Mouse (Mus musculus) liver, embryonic 13.5 days (tissue): ENCODE data around the gene Mfap4. TPM values are rescaled to one million over a fixed set of nuclear protein-coding genes. Genes with fewer than 3 reads are reported as not detected.

ENCODE experiments used
- ATAC-seq: fragments of 200-750 bp; cut with Nextera tagmentation; 2 replicates; pipeline ENCODE4 v1.8.0; 2017; ENCODE audit warnings: low read depth, mild to moderate bottlenecking, moderate number of reproducible peaks, moderate library complexity
- DNase-seq: peaks from one replicate; pipeline ENCODE4 v3.0.0; 2022
- H3K27ac ChIP-seq: fragments of 300-500 bp; sonication (generic); 2 replicates; pipeline ENCODE4 v1.5.1; 2015; ENCODE audit warnings: moderate library complexity, mild to moderate bottlenecking, inconsistent platforms
- H3K27me3 ChIP-seq: fragments of 300-500 bp; sonication (generic); 2 replicates; pipeline ENCODE4 v1.6.1; 2015; ENCODE audit warnings: mild to moderate bottlenecking, inconsistent platforms
- H3K36me3 ChIP-seq: fragments of 300-500 bp; sonication (generic); 2 replicates; pipeline ENCODE4 v1.6.1; 2015; ENCODE audit warnings: mild to moderate bottlenecking, inconsistent platforms
- H3K4me1 ChIP-seq: fragments of 300-500 bp; sonication (generic); replicated peaks from 2 replicates; pipeline ENCODE4 v1.6.1; 2015; ENCODE audit warnings: inconsistent platforms
- H3K4me2 ChIP-seq: fragments of 300-500 bp; sonication (generic); 2 replicates; pipeline ENCODE4 v1.6.1; 2015; ENCODE audit warnings: inconsistent platforms, mild to moderate bottlenecking, moderate library complexity
- H3K4me3 ChIP-seq: fragments of 300-500 bp; sonication (generic); replicated peaks from 2 replicates; pipeline ENCODE4 v1.5.1; 2015; ENCODE audit warnings: mild to moderate bottlenecking, inconsistent platforms
- H3K9ac ChIP-seq: fragments of 300-500 bp; sonication (generic); 2 replicates; pipeline ENCODE4 v1.6.1; 2015; ENCODE audit warnings: mild to moderate bottlenecking, inconsistent platforms
- H3K9me3 ChIP-seq: fragments of 300-500 bp; sonication (generic); replicated peaks from 2 replicates; pipeline ENCODE4 v1.6.1; 2016; ENCODE audit warnings: inconsistent platforms
- WGBS: fragments of 180-500 bp; shearing (Covaris S2); methylation state at CpG from one replicate; pipeline ENCODE4 v1.1.7; 2015; ENCODE audit not compliant: insufficient replicate concordance; 5-methylcytosine and 5-hydroxymethylcytosine counted together
- polyA plus RNA-seq: library from polyadenylated mRNA; unstranded; fragments of >200 nt; fragmentation: Nextera tagmentation; extraction: Ambion mirVana; gene quantifications from 2 replicates; pipeline ENCODE4 v1.2.1, GENCODE M21; 2015

Mfap4 gene
- polyA plus RNA-seq, 1 experiment from 2014 or later = 8.4 TPM

DNA sequence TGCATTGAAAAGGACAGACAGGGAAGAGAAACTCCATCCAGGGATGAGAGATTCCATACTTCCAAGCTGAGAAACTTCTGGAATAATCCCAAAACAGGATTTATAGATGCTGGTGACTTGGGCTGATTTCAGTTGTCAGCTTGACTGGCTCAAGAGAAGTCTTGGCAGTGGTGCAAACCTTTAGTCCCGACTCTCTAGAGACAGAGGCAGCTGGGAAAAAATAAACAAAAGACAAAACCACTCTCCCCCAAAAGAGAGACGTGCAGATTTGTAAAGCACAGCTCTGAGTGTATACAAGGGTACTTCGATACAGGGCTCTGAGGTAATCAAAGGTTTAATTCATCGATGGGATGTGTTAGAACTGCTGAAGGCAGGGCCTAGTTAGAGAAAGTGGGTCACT is 19.8 kb upstream of the Mfap4 start:
- Histone ChIP-seq H3K4me2 (no peak overlapping the region), H3K27me3 (no peaks in the 10 kb centered on the region), H3K9me3 (no peaks in the 10 kb centered on the region), H3K36me3 (no peaks in the 10 kb centered on the region), H3K4me1 (no peaks in the 10 kb centered on the region), H3K4me3 (no peak overlapping the region), H3K27ac (no peak overlapping the region), H3K9ac (no peak overlapping the region)
- no peak for ATAC-seq
- no peak for DNase-seq
- 52% methylated on average over 4 of the region's 4 CpGs for WGBS

DNA sequence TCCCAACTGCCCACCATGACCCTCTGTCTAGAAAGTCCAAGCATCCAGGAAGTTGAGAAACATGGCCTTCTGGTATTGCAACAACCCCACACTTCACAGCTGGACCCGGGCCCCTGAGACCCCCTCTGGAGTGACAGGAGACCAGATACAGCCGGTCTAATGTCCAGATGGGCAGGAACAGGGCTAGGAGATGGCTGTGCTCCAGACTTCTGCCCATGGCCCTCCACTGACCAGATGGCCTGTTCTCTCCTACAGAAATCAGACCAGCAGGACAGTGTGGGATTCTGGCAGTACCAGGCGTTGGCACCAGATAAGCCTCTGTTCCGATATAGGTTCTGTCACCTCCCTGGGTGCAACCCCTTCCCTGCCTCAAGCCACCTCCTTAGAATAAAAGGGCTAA is 16.7 kb upstream of the Mfap4 start:
- DNase-seq (no peak), ATAC-seq (no peak)
- Histone ChIP-seq H3K9ac (no peak overlapping the region), H3K36me3 (no peaks in the 10 kb centered on the region), H3K9me3 (no peaks in the 10 kb centered on the region), H3K4me2 (no peak overlapping the region), H3K4me1 (no peaks in the 10 kb centered on the region), H3K4me3 (no peak overlapping the region), H3K27ac (no peak overlapping the region), H3K27me3 (no peaks in the 10 kb centered on the region)
- WGBS = 71% methylated on average over 4 of the region's 4 CpGs

DNA sequence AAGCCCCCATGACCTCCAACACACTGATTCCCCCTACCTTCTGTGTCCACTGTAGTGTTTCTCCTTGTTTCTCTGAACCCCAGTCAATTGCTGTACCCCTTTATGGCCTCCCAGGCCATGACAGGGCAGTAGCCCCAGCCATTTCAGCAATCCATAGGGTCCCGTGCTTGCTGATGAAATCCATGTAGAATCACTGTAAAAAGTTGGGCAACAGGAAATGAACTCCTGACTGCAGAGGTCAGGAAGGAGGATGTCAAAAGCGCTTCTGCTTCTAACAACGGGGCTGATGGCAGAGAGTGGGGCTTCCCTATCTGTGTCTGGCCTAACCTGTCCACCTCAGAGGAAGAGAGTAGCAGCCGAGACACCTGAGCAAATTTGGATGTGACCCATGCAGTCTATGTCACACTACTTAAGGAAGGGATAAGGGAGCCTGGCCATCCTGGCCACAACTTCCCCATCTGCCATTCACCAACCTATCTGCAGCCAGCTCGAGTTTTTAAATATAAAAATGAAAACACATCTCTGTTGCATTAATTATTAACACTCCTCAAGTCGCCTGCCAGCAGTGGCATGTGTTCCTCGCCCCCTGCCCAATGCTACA is 15.8 kb upstream of the Mfap4 start:
- Histone ChIP-seq H3K9ac (no peak overlapping the region), H3K9me3 (no peaks in the 10 kb centered on the region), H3K27ac (no peak overlapping the region), H3K4me3 (no peak overlapping the region), H3K4me1 (no peaks in the 10 kb centered on the region), H3K27me3 (no peaks in the 10 kb centered on the region), H3K4me2 (no peak overlapping the region), H3K36me3 (no peaks in the 10 kb centered on the region)
- DNase-seq = no peak
- 23% methylated on average over 7 of the region's 7 CpGs for whole genome bisulfite sequencing
- no peak for ATAC-seq

DNA sequence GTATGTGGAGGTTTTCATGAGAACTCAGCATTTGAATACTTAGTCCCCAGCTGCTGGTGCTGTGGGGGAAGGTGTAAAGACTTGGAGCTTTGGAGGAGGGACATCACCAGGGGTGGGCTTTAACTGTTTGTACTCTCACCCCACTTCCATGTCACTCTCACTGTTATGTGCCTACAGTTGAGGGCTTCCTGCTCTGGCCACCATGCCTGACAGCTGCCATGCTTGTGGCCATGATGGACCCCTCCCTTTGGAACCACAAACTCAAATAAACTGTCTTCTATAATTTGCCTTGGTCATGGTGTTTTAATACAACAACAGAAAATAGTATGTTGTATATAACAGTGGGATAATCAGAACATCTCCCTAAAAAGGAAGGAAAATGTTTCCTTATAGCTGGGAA is 14.4 kb upstream of the Mfap4 start:
- no peak overlapping the region for H3K4me3 ChIP-seq
- H3K36me3 ChIP-seq = no peaks in the 10 kb centered on the region
- no peaks in the 10 kb centered on the region for H3K4me1 ChIP-seq
- DNase-seq = no peak
- no peak overlapping the region for H3K9ac ChIP-seq
- no peak for ATAC-seq
- no peak overlapping the region for H3K4me2 ChIP-seq
- H3K27me3 ChIP-seq = no peaks in the 10 kb centered on the region
- H3K27ac ChIP-seq = no peak overlapping the region
- H3K9me3 ChIP-seq = no peaks in the 10 kb centered on the region

DNA sequence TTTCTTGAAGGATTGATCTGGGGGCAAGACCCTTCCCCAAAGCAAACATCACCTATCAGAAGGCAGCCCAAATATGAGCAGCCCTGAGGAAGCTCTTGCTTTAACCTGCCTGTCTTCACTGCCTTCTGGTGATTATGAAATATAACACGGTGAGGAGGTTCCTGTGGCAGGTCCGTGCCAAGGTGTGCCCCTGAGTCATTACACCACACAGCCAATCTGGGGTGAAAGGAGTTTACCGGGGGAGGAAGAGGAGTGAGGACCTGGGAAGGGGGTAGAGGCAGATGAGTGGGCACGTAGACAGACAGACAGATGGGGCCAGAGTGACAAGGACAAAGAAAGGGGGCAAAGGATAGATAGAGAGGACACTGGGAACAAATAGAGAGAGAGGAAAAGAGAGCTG is 11.6 kb upstream of the Mfap4 start:
- no peaks in the 10 kb centered on the region for H3K9me3 ChIP-seq
- H3K4me1 ChIP-seq = no peaks in the 10 kb centered on the region
- H3K27ac ChIP-seq = no peak overlapping the region
- no peak overlapping the region for H3K9ac ChIP-seq
- no peak for ATAC-seq
- no peaks in the 10 kb centered on the region for H3K36me3 ChIP-seq
- WGBS = 58% methylated on average over 4 of the region's 4 CpGs
- no peak overlapping the region for H3K4me3 ChIP-seq
- H3K27me3 ChIP-seq = no peaks in the 10 kb centered on the region
- no peak for DNase-seq
- no peak overlapping the region for H3K4me2 ChIP-seq

DNA sequence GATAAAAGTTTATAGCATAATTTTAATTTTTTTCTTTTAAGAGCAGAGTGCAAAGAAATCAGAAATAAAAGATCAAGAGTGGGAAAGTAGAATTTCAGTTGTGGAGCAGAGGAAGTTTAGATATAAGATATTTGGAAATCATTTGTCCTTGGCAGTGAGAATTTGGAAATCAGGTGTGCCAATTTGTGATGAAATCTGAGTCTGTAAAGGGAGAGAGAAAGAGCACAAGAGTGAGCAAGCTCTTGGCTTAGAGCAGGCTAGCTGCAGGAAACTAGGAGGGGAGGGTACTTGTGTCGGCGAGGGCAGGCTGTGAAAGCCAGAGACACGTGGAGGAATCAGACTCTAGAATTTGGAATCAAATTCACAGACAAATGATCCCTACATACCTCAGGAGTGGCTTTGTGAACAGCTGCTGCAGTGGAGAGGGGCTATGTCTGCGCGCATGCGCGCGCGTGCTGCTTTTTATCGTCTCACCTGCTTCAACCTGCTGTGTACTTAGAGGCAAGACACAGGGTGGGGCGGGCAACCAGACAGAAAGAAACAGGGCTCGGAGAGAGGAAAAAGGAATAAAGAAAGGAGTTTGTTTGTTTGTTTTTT is 8.3 kb upstream of the Mfap4 start:
- no peaks in the 10 kb centered on the region for H3K27me3 ChIP-seq
- ATAC-seq = no peak
- no peak overlapping the region for H3K4me3 ChIP-seq
- no peak overlapping the region for H3K4me2 ChIP-seq
- 55% methylated on average over 12 of the region's 12 CpGs for WGBS
- no peak overlapping the region for H3K27ac ChIP-seq
- H3K9ac ChIP-seq = no peak overlapping the region
- H3K36me3 ChIP-seq = no peaks in the 10 kb centered on the region
- no peaks in the 10 kb centered on the region for H3K9me3 ChIP-seq
- DNase-seq = no peak
- no peaks in the 10 kb centered on the region for H3K4me1 ChIP-seq

DNA sequence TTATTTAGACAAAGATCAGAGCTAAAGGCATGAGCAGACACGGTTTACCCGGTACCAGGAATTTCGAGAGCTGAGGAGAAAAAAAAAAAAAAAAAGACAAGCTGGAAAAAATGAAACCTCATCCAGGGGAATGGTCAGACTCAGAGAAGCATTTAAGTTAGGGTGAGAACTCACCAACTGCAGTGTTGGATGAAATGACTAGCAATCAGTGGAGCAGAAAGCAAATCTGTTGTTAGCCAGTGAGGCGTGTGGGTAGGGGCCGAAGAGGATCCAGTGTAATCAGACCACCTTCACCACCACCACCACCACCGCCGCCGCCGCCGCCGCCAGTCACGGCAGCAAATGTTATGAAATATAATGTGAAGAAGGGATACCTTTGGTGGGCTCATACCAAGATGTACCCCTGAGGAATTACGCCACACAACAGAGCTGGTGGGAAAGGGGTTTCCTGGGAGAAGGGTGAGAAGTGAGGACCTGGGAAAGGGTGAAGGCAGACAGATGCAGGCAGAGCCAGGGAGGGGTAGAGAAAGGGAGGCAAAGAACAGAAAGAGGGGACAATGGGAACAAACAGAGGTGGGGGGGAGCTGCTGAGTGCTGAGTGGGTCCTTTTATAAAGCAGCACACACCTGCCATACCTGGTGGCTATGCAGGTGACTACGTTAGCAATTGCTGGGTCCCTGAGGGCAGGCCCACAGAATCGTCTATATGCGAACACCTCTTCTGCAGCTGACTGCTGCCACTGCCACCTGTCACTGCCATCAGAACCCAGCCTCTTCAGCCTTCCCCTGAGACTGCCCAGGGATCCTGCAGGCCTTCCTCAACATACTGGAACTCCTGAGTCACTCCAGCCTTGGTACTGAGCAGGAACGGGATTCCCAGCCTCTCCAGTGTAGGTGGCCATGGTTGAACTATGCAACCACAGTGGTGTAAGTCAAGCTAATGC is 7.4 kb upstream of the Mfap4 start:
- no peaks in the 10 kb centered on the region for H3K9me3 ChIP-seq
- no peaks in the 10 kb centered on the region for H3K27me3 ChIP-seq
- H3K36me3 ChIP-seq = no peaks in the 10 kb centered on the region
- no peaks in the 10 kb centered on the region for H3K4me1 ChIP-seq
- H3K4me2 ChIP-seq = no peak overlapping the region
- whole genome bisulfite sequencing = 68% methylated on average over 17 of the region's 17 CpGs
- H3K4me3 ChIP-seq = no peak overlapping the region
- H3K9ac ChIP-seq = no peak overlapping the region
- no peak overlapping the region for H3K27ac ChIP-seq
- no peak for ATAC-seq
- no peak for DNase-seq

DNA sequence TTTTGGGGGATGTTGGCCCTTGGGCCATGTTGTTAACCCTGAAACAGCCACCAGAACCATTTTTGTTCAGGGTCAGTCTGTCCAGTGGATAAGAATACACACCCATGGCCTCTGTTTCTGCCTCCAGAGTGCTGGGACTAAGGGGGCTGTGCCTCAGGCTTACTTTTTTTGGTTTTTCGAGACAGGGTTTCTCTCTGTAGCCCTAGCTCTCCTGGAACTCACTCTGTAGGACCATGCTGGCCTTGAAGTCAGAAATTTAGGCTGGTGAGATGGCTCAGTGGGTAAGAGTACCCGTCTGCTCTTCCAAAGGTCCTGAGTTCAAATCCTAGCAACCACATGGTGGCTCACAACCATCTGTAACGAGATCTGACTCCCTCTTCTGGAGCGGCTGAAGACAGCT is 6.4 kb upstream of the Mfap4 start:
- 51% methylated on average over 4 of the region's 4 CpGs for WGBS
- no peaks in the 10 kb centered on the region for H3K36me3 ChIP-seq
- ATAC-seq (no peak), DNase-seq (no peak)
- H3K27ac ChIP-seq = no peak overlapping the region
- H3K27me3 ChIP-seq = no peaks in the 10 kb centered on the region
- H3K9me3 ChIP-seq = no peaks in the 10 kb centered on the region
- H3K9ac ChIP-seq = no peak overlapping the region
- no peaks in the 10 kb centered on the region for H3K4me1 ChIP-seq
- H3K4me3 ChIP-seq = no peak overlapping the region
- H3K4me2 ChIP-seq = no peak overlapping the region

DNA sequence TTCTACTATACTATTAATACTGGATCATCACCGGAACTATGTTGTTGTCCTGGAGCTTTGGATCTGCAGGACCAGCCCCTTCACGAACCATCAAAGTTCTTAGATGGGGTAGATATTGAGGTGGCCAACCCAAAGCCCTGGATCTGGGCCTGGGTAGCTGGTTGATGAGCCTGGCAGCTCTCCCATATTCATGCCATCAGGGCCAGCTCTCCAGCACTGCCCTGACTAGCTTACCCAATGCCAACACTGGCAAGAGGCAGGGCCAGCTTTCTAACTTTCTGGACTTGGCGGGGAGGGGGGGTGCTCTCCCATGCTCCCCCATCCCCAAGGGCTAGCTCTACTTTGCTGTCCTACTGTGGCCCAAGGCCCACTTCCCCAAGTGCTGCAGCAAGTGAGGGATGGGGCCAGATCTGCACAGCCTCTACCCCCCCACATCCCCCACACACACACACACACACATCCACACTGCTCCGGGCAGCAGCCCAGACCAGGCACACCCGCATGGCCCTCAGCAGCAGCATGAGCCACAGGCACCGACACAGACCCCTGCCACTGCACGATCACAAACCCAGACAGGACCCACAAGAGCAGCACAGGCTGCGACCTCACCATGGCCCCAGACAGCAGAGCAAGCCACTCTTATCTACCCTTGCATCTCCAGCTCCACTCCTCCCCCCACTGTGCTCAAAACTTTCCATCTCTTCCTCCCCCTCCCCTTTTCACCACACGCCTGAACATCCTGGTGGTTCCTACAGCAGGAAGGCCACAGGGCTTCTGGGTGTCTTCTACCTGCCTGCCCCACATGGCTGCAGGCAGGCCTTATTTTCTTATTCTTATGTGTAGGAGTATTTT is 3.8 kb upstream of the Mfap4 start:
- Histone ChIP-seq H3K9me3 (no peaks in the 10 kb centered on the region), H3K27ac (no peak overlapping the region), H3K27me3 (no peaks in the 10 kb centered on the region), H3K36me3 (no peaks in the 10 kb centered on the region), H3K9ac (no peak overlapping the region), H3K4me1 (no peaks in the 10 kb centered on the region), H3K4me2 (no peak overlapping the region), H3K4me3 (no peak overlapping the region)
- DNase-seq (no peak), ATAC-seq (no peak)
- WGBS = 45% methylated on average over 9 of the region's 9 CpGs

DNA sequence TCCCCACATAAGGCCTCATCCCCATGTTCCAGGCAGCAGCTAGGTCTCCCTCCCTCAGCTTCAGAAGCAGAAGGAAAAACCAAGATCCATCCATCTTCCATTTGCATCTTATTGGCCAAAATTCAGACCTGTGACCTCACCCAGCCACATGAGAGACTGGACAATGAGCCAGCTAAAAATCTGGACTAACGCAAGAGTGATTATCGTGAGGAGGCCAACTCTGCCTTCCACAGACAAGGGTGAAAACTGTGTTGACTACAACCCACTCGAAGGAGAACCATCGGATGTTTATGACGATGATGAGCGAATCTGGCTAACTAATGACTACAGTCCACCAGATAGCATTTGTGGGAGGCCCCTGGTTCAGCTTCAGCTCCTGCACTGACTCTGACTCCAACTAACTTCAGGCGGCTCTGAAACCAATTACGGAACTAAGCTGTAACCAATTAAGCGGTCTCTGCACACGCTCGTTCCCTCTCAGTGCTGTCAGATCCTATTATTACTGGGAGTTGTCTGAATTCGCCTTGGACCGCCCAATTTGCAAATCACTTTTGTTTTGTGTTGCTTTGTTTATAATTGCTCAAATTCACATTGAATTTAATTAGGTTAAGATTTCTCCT is 1.9 kb upstream of the Mfap4 start:
- Histone ChIP-seq H3K4me2 (no peak overlapping the region), H3K4me3 (no peak overlapping the region), H3K4me1 (no peaks in the 10 kb centered on the region), H3K27me3 (no peaks in the 10 kb centered on the region), H3K36me3 (peaks cover 3% of the 10 kb centered on the region; the same call in 1 of the 2 replicates), H3K9ac (no peak overlapping the region), H3K9me3 (no peaks in the 10 kb centered on the region), H3K27ac (no peak overlapping the region)
- DNase-seq = no peak
- WGBS = 78% methylated on average over 13 of the region's 13 CpGs
- ATAC-seq = no peak

DNA sequence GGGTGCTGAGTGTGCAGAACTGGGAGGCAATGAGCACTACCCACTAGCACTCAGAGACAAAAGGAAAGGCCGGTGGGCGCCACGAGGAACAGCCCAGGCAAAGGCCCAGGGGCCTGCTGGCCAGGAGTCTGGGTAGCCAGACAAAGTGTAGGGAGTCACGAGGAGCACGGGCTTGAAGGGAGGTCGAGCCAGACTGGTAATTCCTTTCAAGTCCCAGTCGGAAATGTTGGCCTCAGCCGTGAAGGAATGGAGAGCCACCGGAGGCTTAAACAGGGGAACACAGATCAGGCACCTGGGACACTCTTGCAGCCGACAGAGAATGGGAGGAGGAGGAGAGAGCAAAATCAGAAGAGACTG is 997 bp upstream of the Mfap4 start:
- 41% methylated on average over 10 of the region's 10 CpGs for WGBS
- Histone ChIP-seq H3K4me1 (no peaks in the 10 kb centered on the region), H3K27me3 (no peaks in the 10 kb centered on the region), H3K27ac (no peak overlapping the region), H3K9me3 (no peaks in the 10 kb centered on the region), H3K4me3 (no peak overlapping the region), H3K4me2 (no peak overlapping the region), H3K9ac (no peak overlapping the region), H3K36me3 (peaks cover 11% of the 10 kb centered on the region; the same call in 1 of the 2 replicates)
- ATAC-seq (no peak), DNase-seq (no peak)
